Mouse (Mus musculus) layer of hippocampus, adult 8-10 months (tissue): ENCODE data around the gene Ppp4r2. TPM values are rescaled to one million over a fixed set of nuclear protein-coding genes. Genes with fewer than 3 reads are reported as not detected.
"Not testable (repeated sequence)": the region's sequence is repeated elsewhere in the genome, so short reads cannot be mapped to it uniquely, and the experiment has no call there.

Experiments used
- DNase-seq, 2 experiments: peaks; one replicate each; pipeline ENCODE4 v3.0.0; 2022; ENCODE audit warnings: low spot score in 2 of 2
- total RNA-seq, 4 experiments: library from RNA; stranded (reverse); gene quantifications; 2 replicates each; pipeline ENCODE4 v1.2.4; 2022

The Ppp4r2 gene
- total RNA-seq, 4 experiments from 2014 or later, result 69.0 to 88.8 (median 78.9) TPM

DNA sequence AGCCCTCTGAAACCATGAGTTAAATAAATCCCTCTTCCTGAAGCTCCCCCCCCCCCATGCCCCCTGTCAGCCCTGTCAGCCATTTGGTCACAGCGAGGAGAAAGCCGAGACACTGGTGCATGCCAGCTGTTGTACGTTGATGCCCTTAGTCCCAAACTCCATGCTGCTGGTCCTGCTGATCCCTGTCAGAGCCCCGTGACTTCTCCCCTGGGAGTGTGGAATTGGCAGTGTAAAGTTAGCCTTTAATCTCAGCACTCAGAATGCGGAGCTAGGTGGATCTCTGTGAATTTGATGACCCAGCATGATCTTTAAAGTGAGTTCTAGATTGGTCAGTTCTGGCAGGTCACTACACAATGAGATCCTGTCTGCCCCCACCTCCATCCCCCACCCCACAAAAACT lies 3.7 kb upstream of the Ppp4r2 start:
- no peak for DNase-seq

DNA sequence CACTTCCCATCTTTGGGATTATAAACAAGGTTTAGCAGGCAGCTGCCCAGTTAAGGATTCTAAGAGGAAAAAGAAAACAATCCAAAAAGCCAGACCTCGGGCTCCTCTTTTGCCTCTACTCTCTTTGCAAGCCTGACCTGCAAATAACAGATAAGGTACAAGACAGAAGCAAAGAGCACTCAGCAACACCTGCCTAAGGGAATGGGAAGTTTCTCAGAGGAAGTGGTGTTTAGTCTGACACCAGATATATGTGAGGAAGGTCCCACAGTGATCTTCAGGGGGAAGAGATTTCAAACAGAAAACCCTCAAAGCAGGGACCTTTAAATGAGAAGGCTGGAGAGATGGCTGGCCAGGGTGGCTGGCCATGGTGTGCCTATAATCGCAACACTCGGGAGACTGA lies 2.2 kb upstream of the Ppp4r2 start:
- DNase-seq, result no peak

DNA sequence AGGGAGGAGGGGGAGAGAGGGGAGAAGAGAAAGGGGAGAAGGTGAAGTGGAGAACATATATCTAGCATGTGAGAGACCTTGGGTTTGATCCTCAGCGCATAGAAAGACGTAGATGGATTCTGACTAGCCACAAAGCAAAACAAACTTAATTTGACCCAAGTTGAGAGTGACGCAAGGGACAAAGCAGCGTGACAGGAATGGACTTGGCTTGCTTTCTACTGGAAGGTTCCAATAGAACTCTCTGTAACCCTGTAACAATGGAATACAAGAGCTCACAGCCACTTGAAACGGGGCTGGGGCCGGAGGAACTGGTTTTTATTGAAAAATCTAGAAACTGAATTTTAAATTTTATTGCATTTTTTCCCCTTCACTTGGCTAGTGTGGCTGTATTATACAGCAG lies 1.7 kb upstream of the Ppp4r2 start:
- no peak for DNase-seq

DNA sequence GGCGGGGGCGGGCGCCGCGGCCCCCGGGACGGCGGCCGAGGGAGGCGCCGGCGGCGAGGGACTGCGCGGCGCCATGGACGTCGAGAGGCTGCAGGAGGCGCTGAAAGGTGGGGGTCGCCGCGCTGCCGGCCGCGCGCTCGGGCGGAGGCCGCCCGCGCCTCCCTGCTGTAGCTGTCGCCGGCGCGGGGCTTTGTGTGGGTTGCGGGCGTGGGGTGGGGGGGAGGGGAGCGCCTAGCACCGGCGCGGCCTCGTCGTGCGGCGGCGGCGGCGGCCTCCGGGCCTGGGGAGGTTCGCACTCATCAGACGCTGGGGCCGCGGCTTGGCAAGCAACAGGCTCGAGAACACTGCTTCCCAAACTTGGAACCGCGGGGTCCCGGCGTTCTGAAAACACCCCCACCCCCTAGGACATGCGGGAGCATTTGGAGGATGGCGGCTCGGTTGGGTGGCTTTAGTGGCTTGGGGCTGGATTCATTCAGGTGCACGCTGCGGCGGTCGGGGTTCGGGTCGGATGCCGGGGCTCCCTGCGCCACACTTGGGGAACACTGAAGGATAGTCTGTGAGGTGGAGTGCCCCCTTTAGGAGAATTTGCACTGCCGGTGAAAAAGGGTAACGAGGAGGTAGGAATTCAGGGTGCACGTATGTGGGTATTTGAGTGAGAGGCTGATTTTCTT lies 524 bp downstream of the Ppp4r2 start:
- DNase-seq, result peak; percentile 49 to 55

- no peak for DNase-seq
Measured at GRCm38 (mm10) chr6:100834489-100835160, 1.2 kb downstream of the Ppp4r2 start.

GRCm38 (mm10) chr6:100845058-100845457 lies 11.6 kb downstream of the Ppp4r2 start:
- no peak for DNase-seq

DNA sequence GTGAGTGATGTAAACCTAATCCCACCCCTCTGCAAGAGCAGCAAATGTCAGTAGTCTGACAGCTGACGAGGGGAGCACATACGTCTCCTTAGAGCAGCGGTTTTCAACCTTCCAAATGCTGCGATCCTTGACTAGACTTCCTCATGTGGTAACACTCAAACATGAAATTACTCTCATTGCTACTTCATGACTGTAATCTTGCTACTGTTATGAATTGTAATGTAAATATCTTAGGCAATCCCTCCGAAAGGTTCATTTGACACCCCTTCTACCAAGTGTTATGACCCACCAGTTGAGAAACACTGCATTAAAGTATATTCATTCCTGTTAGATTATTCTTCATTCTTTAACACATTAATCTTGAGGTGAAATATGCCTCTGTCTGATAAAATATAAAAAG lies 13.8 kb downstream of the Ppp4r2 start:
- no peak for DNase-seq

DNA sequence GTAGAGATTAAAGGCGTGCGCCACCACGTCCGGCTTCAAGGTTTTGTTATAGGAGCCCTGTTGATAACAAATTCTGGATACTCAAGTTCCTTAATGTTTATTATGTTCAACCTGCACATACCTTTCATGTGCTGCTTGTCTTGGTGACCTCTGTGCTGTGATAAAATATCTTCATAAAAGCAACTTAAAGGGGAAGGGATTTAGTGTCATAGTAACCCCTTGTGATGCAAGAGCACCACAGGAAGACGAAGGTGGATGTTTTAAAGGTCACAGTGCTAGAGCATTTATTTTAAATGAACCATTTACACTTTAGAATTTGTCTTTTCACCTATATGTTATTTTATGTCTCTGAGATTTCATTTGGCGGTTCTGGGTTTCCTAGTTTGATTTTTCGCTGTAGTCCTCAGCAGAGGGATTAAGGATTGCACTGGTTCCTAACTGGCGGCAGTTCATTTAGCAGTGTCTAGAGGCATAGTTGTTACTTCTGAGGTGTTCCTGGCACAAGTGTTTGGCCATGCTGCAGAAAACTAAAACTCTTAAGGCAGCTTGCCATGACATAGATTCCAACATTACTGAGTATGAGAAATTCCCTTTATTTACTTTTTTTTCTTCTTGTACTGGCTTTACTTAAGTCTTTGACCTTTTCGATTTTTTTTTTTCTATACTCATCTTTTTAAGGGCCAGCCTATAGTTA lies 15.4 kb downstream of the Ppp4r2 start:
- no peak for DNase-seq

GRCm38 (mm10) chr6:100850671-100851081 lies 17.3 kb downstream of the Ppp4r2 start:
- no peak for DNase-seq

GRCm38 (mm10) chr6:100851083-100851482 lies 17.7 kb downstream of the Ppp4r2 start:
- no peak for DNase-seq

DNA sequence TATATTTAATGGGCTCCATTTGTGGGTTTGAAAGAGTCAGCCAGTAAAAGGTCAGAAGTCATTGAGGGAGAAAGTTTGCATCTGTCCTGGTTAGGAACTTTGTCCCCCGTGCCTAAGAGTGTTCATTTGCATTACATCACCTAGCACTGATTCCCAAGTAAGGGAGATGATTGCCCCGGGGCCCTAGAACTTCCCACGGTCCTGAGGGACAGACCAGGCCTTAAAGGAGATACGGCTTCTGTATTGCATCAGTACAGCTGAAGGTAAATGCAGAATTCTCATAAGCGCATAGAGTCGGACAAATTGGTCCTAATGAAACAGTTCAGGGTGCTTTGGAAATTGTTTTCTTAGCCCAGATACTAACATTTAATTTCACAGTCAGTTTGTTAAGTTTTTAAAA lies 31.9 kb downstream of the Ppp4r2 start:
- DNase-seq, result no peak

DNA sequence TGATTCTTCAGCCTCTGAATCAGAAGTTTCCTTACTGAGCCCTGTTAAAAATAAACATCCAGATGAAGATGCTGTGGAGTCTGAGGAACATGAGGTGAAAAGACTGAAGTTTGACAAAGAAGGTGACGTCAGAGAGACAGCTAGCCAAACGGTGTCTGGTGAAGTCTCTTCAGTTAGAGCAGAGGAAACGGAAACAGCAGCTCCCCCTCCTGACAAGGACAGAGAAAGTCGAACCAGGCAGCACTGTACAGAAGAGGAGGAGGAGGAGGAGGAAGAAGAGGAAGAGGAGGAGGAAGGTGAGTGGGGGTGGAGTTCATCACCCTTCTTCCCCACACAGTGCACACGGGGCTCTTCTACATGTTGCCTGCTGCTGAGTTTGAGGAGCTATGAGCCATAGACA lies 32.4 kb downstream of the Ppp4r2 start:
- DNase-seq, result not testable (repeated sequence)

- DNase-seq, result not testable (repeated sequence)
Measured at GRCm38 (mm10) chr6:100866246-100866645, 32.8 kb downstream of the Ppp4r2 start.

DNA sequence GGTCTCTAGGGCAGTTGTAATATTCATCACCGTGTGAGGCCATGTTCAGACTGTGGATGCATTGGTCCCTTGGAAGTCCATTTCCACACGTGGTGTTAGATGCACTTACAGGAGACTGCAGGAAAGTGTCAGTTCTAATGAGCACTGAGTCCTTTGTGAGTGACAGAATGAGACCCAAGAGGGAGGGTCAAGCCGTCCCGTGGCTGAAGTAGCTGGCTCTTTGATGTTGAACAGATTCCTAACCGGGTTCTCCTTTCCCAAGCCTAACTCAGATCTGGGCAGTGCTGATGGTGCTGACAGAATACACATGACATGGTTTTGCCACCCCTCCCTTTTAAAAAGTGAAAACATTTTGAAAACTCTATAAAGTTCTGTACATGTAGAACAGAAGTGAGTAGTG lies 35.4 kb downstream of the Ppp4r2 start:
- DNase-seq, result no peak

DNA sequence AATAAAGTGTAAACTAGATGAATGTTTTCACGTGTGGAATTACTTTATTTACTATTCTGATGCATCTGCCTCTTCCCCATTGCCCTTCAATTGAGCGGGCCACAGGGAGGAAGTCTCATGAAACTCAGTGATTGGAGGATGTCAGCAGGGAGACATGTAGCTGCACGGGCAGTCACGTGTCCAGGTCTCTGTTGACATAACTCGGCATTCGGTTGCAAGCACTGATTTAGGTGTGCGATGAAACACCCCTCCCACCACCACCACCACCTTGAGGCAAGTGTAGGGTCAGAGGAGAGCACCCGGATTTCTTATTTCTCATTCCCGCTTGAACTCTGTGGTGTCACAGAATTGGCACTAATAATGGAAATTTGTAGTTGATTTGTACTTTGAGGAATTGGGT lies 36.5 kb downstream of the Ppp4r2 start:
- no peak for DNase-seq

GRCm38 (mm10) chr6:100873191-100873590 lies 39.8 kb downstream of the Ppp4r2 start:
- DNase-seq, result no peak

- DNase-seq, result peak; percentile 32 to 60
Measured at GRCm38 (mm10) chr6:100875862-100876623, 42.6 kb downstream of the Ppp4r2 start.

- DNase-seq, result no peak
Measured at GRCm38 (mm10) chr6:100876624-100877017, 43.2 kb downstream of the Ppp4r2 start.

DNA sequence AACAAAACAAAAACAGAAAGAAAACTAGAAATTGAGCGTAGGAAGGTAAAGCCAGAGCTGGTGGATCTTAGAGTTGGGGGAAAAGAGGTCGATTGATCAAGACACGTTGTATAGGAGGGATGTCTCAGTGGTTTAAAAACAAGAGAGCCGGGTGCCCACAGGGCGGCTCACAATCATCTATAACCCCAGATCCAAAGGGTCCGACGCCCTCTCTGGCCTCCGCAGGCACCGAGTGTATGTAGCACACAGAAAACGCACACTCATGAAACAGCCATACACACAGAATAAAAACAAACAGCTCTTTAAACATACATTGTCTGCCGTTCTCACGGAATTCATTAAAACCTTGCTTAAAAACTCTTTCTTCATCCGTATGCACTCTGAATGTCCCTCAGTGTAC lies 45.1 kb downstream of the Ppp4r2 start:
- DNase-seq, result no peak

DNA sequence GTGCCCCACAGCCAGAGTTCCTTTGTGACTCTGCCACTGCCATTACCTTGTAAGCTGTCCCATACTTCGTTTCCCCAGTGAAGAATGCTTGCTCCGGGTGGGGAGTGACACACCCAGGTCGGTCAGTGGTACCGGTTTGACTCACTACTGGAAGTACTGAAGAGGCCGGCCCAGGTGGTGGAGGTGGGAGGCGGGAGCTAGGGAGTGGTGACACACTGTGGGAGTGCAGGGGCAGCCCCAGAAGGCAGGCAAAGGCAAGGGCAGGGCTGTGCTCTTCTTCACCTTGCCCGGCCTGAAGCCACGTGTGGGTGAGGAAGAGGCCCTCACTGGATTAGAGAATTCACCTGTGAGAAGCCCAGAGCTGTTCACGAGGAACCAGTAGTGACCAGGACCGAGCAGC lies 46.2 kb downstream of the Ppp4r2 start:
- DNase-seq, result no peak

DNA sequence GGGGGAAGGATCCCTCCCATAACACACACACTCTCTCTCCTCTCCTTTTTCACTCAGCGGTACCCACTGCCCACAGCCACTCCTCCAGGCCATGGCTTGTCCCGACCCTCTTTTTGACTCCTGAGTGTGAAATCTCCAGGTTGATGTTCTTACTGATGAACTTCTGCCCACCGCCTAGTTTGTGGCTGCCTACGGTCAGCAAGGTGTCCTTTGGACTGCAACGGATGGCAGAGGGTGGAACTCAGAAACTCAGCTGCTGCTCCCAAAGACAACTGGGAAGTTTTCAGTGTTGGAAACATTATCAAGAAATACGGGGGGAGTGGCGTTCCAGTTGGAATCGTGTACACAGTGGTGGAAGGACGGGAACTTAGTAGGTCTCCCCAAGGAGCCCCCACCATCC lies 48.2 kb downstream of the Ppp4r2 start:
- DNase-seq, result no peak
